Mouse (Mus musculus): Measurements from ENCODE around the gene Mup16. TPM values are rescaled to one million over a fixed set of nuclear protein-coding genes. Genes with fewer than 3 reads are reported as not detected.
"Not testable (repeated sequence)": the region's sequence is repeated elsewhere in the genome, so short reads cannot be mapped to it uniquely, and the experiment has no call there.

Gene Mup16
- total RNA-seq (2014; fragmentation: Nextera tagmentation) (not detected in 2 replicates), total RNA-seq (2017) (not detected in 2 replicates), polyA plus RNA-seq (2012) (not detected in 2 replicates)

DNA sequence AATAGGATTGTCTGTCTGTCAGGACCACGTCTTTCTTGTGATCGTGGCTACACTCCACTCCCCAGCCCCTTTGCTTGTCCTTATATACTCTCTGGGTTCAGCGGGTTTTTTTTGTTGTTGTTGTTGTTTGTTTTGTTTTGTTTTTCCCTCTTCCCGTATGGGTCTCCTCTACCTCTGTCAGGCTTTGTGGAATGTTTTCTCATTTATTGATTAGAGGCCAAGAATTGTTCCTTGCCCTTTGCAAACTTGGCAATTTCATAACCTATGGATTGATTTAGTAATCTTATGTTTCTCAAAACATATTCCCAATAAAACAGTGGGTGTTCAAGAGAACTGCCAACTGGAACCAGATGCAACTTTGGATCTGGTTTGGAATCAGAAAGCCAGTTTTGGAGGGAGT lies at the start of gene Mup16:
Gene Mup16, minus strand, starts transcription at position 101 of the 400 bp plus-strand sequence.
- H3K27me3 ChIP-seq (ENCODE audit: insufficient read depth, low read length); H3K9me3 ChIP-seq (replicated peaks); ATAC-seq (ENCODE audit: extremely low read depth, insufficient number of reproducible peaks, low FRiP score, poor library complexity, severe bottlenecking); H3K4me3 ChIP-seq (ENCODE audit: low read depth, low read length); DNase-seq (ENCODE audit: low spot score); H3K4me1 ChIP-seq (ENCODE audit: insufficient read depth, low read depth, low read length); H3K36me3 ChIP-seq (replicated peaks): not testable (repeated sequence)

DNA sequence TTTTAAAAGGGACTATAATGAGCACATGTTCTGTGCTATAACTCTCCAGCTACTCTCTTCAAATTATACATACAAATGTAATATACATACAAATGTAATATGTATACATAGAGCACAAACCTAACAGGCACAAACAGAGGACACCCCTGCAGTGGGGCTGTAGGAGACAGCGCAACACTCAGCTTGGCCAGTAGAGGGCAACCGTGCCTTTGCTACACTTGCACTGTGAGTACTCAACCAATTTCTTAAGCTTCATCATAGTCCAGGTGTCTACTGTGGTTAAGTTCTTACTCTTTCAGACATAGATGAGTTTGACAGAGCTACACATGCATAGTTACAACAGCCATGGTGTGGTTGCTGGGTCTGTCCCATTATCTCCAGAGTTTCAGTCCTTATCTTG lies 36.6 kb upstream of the Mup16 start:
- DNase-seq (ENCODE audit: low spot score); H3K27me3 ChIP-seq (ENCODE audit: insufficient read depth, low read length); ATAC-seq (ENCODE audit: extremely low read depth, insufficient number of reproducible peaks, low FRiP score, poor library complexity, severe bottlenecking); H3K9me3 ChIP-seq (replicated peaks); H3K36me3 ChIP-seq (replicated peaks); H3K4me1 ChIP-seq (ENCODE audit: insufficient read depth, low read depth, low read length); H3K4me3 ChIP-seq (ENCODE audit: low read depth, low read length): not testable (repeated sequence)
- TF ChIP-seq CTCF (IDR thresholded peaks at IDR 0.05; ENCODE audit: low read depth, low read length), result peak; percentile 42

Other genes starting within 250 kb of the Mup16 start
- gene Mup14, start 215.5 kb downstream of the Mup16 start, total RNA-seq (2014; fragmentation: Nextera tagmentation), result not detected in 2 replicates
- 0.16 and 0.23 TPM in 2 replicates for gene Mup14, start 215.5 kb downstream of the Mup16 start, total RNA-seq (2017)
- not detected in 2 replicates for gene Mup14, start 215.5 kb downstream of the Mup16 start, polyA plus RNA-seq (2012)
- not detected in 2 replicates for gene Mup15, start 79.8 kb downstream of the Mup16 start, total RNA-seq (2014; fragmentation: Nextera tagmentation)
- gene Mup15, start 79.8 kb downstream of the Mup16 start, total RNA-seq (2017), result not detected in 2 replicates
- gene Mup15, start 79.8 kb downstream of the Mup16 start, polyA plus RNA-seq (2012), result not detected in 2 replicates
- not detected in 2 replicates for gene Mup17, start 76.3 kb upstream of the Mup16 start, total RNA-seq (2014; fragmentation: Nextera tagmentation)
- not detected in 2 replicates for gene Mup17, start 76.3 kb upstream of the Mup16 start, total RNA-seq (2017)
- not detected in 2 replicates for gene Mup17, start 76.3 kb upstream of the Mup16 start, polyA plus RNA-seq (2012)
- not detected in 2 replicates for gene Mup18, start 154.6 kb upstream of the Mup16 start, total RNA-seq (2014; fragmentation: Nextera tagmentation)
- gene Mup18, start 154.6 kb upstream of the Mup16 start, total RNA-seq (2017), result not detected in 2 replicates
- gene Mup18, start 154.6 kb upstream of the Mup16 start, polyA plus RNA-seq (2012), result not detected in 2 replicates

Data from G1E (cell line).